Mouse (Mus musculus) liver, embryonic 12.5 days (tissue): ENCODE data around the gene Igfbp6. TPM values are rescaled to one million over a fixed set of nuclear protein-coding genes. Genes with fewer than 3 reads are reported as not detected.

Source experiments
- ATAC-seq: fragments of 200-750 bp; cut with Nextera tagmentation; 2 replicates; pipeline ENCODE4 v1.8.0; 2017; ENCODE audit warnings: moderate number of reproducible peaks, mild to moderate bottlenecking, moderate library complexity
- H3K27ac ChIP-seq: fragments of 300-500 bp; sonication (generic); 2 replicates; pipeline ENCODE4 v1.5.1; 2016; ENCODE audit warnings: mild to moderate bottlenecking
- H3K27me3 ChIP-seq: fragments of 300-500 bp; sonication (generic); replicated peaks from 2 replicates; pipeline ENCODE4 v1.6.1; 2016; ENCODE audit warnings: mild to moderate bottlenecking, moderate library complexity
- H3K36me3 ChIP-seq: fragments of 300-500 bp; sonication (generic); 2 replicates; pipeline ENCODE4 v1.6.1; 2016; ENCODE audit warnings: mild to moderate bottlenecking, moderate library complexity
- H3K4me1 ChIP-seq: fragments of 300-500 bp; sonication (generic); 2 replicates; pipeline ENCODE4 v1.6.1; 2016
- H3K4me2 ChIP-seq: fragments of 300-500 bp; sonication (generic); 2 replicates; pipeline ENCODE4 v1.6.1; 2016; ENCODE audit warnings: mild to moderate bottlenecking, moderate library complexity
- H3K4me3 ChIP-seq: fragments of 300-500 bp; sonication (generic); 2 replicates; pipeline ENCODE4 v1.5.1; 2016; ENCODE audit warnings: mild to moderate bottlenecking, moderate library complexity
- H3K9ac ChIP-seq: fragments of 300-500 bp; sonication (generic); 2 replicates; pipeline ENCODE4 v1.6.1; 2016; ENCODE audit warnings: mild to moderate bottlenecking, moderate library complexity
- H3K9me3 ChIP-seq: fragments of 300-500 bp; sonication (generic); replicated peaks from 2 replicates; pipeline ENCODE4 v1.6.1; 2016; ENCODE audit warnings: mild to moderate bottlenecking, moderate library complexity
- WGBS: fragments of 180-500 bp; shearing (Covaris S2); methylation state at CpG from one replicate; pipeline ENCODE4 v1.1.7; 2016; ENCODE audit not compliant: insufficient replicate concordance; 5-methylcytosine and 5-hydroxymethylcytosine counted together
- polyA plus RNA-seq: library from polyadenylated mRNA; unstranded; fragments of >200 nt; fragmentation: Nextera tagmentation; extraction: Ambion mirVana; gene quantifications from 2 replicates; pipeline ENCODE4 v1.2.1, GENCODE M21; 2016

The Igfbp6 gene
- polyA plus RNA-seq, 1 experiment from 2014 or later = 0.72 TPM

GRCm38 (mm10) chr15:102169064-102169463, 24.9 kb downstream of the Igfbp6 start:
- ATAC-seq = no peak
- Histone ChIP-seq H3K9me3 (no peaks in the 10 kb centered on the region), H3K9ac (no peak overlapping the region), H3K4me2 (no peak overlapping the region), H3K27ac (no peak overlapping the region), H3K4me3 (no peak overlapping the region), H3K27me3 (no peaks in the 10 kb centered on the region), H3K4me1 (no peaks in the 10 kb centered on the region), H3K36me3 (no peaks in the 10 kb centered on the region)
- 61% methylated on average over 2 of the region's 2 CpGs for WGBS

- WGBS = 60% methylated on average over 3 of the region's 3 CpGs
- Histone ChIP-seq H3K27me3 (no peaks in the 10 kb centered on the region), H3K4me2 (no peak overlapping the region), H3K9ac (no peak overlapping the region), H3K36me3 (no peaks in the 10 kb centered on the region), H3K9me3 (no peaks in the 10 kb centered on the region), H3K27ac (no peak overlapping the region), H3K4me1 (peaks cover 14% of the 10 kb centered on the region; the same call in 1 of the 2 replicates), H3K4me3 (no peak overlapping the region)
- no peak for ATAC-seq
Measured at GRCm38 (mm10) chr15:102173581-102173980, 29.4 kb downstream of the Igfbp6 start.

GRCm38 (mm10) chr15:102175736-102176319, 31.7 kb downstream of the Igfbp6 start:
- no peak overlapping the region for H3K4me3 ChIP-seq
- H3K4me1 ChIP-seq = peaks cover 14% of the 10 kb centered on the region; the same call in 1 of the 2 replicates
- H3K27ac ChIP-seq = no peak overlapping the region
- H3K9ac ChIP-seq = no peak overlapping the region
- no peak overlapping the region for H3K4me2 ChIP-seq
- H3K9me3 ChIP-seq = no peaks in the 10 kb centered on the region
- H3K27me3 ChIP-seq = no peaks in the 10 kb centered on the region
- no peak for ATAC-seq
- H3K36me3 ChIP-seq = peaks cover 10% of the 10 kb centered on the region
- WGBS = 74% methylated on average over 16 of the region's 16 CpGs

- 51% methylated on average over 7 of the region's 7 CpGs for WGBS
- Histone ChIP-seq H3K27me3 (no peaks in the 10 kb centered on the region), H3K9ac (no peak overlapping the region), H3K4me2 (no peak overlapping the region), H3K27ac (no peak overlapping the region), H3K4me3 (no peak overlapping the region), H3K36me3 (peaks cover 10% of the 10 kb centered on the region), H3K9me3 (no peaks in the 10 kb centered on the region), H3K4me1 (peaks cover 14% of the 10 kb centered on the region; the same call in 1 of the 2 replicates)
- ATAC-seq = peak; percentile 64
Measured at GRCm38 (mm10) chr15:102176571-102177316, 32.6 kb downstream of the Igfbp6 start.

GRCm38 (mm10) chr15:102177417-102177816, 33.3 kb downstream of the Igfbp6 start:
- 0 out of 2 replicates have a peak, but pooled peaks have one; percentile 19 for ATAC-seq
- H3K9ac ChIP-seq = no peak overlapping the region
- H3K27me3 ChIP-seq = no peaks in the 10 kb centered on the region
- no peak overlapping the region for H3K4me2 ChIP-seq
- H3K36me3 ChIP-seq = peaks cover 10% of the 10 kb centered on the region
- 78% methylated on average over 8 of the region's 8 CpGs for WGBS
- H3K4me1 ChIP-seq = peaks cover 14% of the 10 kb centered on the region; the same call in 1 of the 2 replicates
- no peak overlapping the region for H3K4me3 ChIP-seq
- H3K27ac ChIP-seq = no peak overlapping the region
- no peaks in the 10 kb centered on the region for H3K9me3 ChIP-seq

GRCm38 (mm10) chr15:102178279-102178678, 34.1 kb downstream of the Igfbp6 start:
- Histone ChIP-seq H3K27ac (no peak overlapping the region), H3K4me2 (no peak overlapping the region), H3K4me1 (peaks cover 14% of the 10 kb centered on the region; the same call in 1 of the 2 replicates), H3K27me3 (no peaks in the 10 kb centered on the region), H3K36me3 (peaks cover 10% of the 10 kb centered on the region), H3K9me3 (no peaks in the 10 kb centered on the region), H3K9ac (no peak overlapping the region), H3K4me3 (no peak overlapping the region)
- 7% methylated on average over 6 of the region's 6 CpGs for WGBS
- no peak for ATAC-seq

- no peak overlapping the region for H3K27ac ChIP-seq
- ATAC-seq = no peak
Measured at GRCm38 (mm10) chr15:102179106-102179505, 34.9 kb downstream of the Igfbp6 start.

GRCm38 (mm10) chr15:102179924-102180323, 35.8 kb downstream of the Igfbp6 start:
- ATAC-seq = no peak
- H3K4me3 ChIP-seq = no peak overlapping the region
- H3K9ac ChIP-seq = no peak overlapping the region
- peaks cover 10% of the 10 kb centered on the region for H3K36me3 ChIP-seq
- H3K9me3 ChIP-seq = no peaks in the 10 kb centered on the region
- peaks cover 14% of the 10 kb centered on the region; the same call in 1 of the 2 replicates for H3K4me1 ChIP-seq
- H3K27me3 ChIP-seq = no peaks in the 10 kb centered on the region
- 82% methylated on average over 14 of the region's 14 CpGs for WGBS
- no peak overlapping the region for H3K4me2 ChIP-seq
- H3K27ac ChIP-seq = no peak overlapping the region

More at GRCm38 (mm10) chr15:102179106-102179505, 34.9 kb downstream of the Igfbp6 start:
- WGBS = 65% methylated on average over 9 of the region's 9 CpGs
- H3K9me3 ChIP-seq = no peaks in the 10 kb centered on the region
- H3K27me3 ChIP-seq = no peaks in the 10 kb centered on the region
- no peak overlapping the region for H3K4me3 ChIP-seq
- H3K4me1 ChIP-seq = peaks cover 14% of the 10 kb centered on the region; the same call in 1 of the 2 replicates
- peaks cover 10% of the 10 kb centered on the region for H3K36me3 ChIP-seq
- no peak overlapping the region for H3K4me2 ChIP-seq
- no peak overlapping the region for H3K9ac ChIP-seq

GRCm38 (mm10) chr15:102183076-102183475, 38.9 kb downstream of the Igfbp6 start:
- no peak overlapping the region for H3K9ac ChIP-seq
- peaks cover 13% of the 10 kb centered on the region for H3K36me3 ChIP-seq
- H3K4me3 ChIP-seq = no peak overlapping the region
- H3K27ac ChIP-seq = no peak overlapping the region
- H3K9me3 ChIP-seq = no peaks in the 10 kb centered on the region
- peaks cover 7% of the 10 kb centered on the region; the same call in 1 of the 2 replicates for H3K4me1 ChIP-seq
- 57% methylated on average over 3 of the region's 3 CpGs for WGBS
- H3K27me3 ChIP-seq = no peaks in the 10 kb centered on the region
- H3K4me2 ChIP-seq = no peak overlapping the region
- ATAC-seq = no peak

- no peaks in the 10 kb centered on the region for H3K9me3 ChIP-seq
- H3K27ac ChIP-seq = peak overlapping the region; percentile 60; the same call in 1 of the 2 replicates
- H3K4me3 ChIP-seq = no peak overlapping the region
- peak; percentile 45 for ATAC-seq
- peaks cover 16% of the 10 kb centered on the region; the same call in 1 of the 2 replicates for H3K27me3 ChIP-seq
- peaks cover 3% of the 10 kb centered on the region for H3K36me3 ChIP-seq
- peaks cover 16% of the 10 kb centered on the region; the same call in 1 of the 2 replicates for H3K4me1 ChIP-seq
- 74% methylated on average over 11 of the region's 11 CpGs for WGBS
- H3K4me2 ChIP-seq = no peak overlapping the region
- no peak overlapping the region for H3K9ac ChIP-seq
Measured at GRCm38 (mm10) chr15:102186239-102186638, 42.1 kb downstream of the Igfbp6 start.

- Histone ChIP-seq H3K27ac (no peak overlapping the region), H3K4me3 (no peak overlapping the region), H3K9me3 (no peaks in the 10 kb centered on the region), H3K27me3 (peaks cover 21% of the 10 kb centered on the region), H3K36me3 (peaks cover 3% of the 10 kb centered on the region), H3K4me1 (peaks cover 24% of the 10 kb centered on the region), H3K4me2 (no peak overlapping the region), H3K9ac (no peak overlapping the region)
- ATAC-seq = no peak
- 79% methylated on average over 10 of the region's 10 CpGs for WGBS
Measured at GRCm38 (mm10) chr15:102188096-102188495, 43.9 kb downstream of the Igfbp6 start.

- Histone ChIP-seq H3K4me2 (no peak overlapping the region), H3K9ac (no peak overlapping the region), H3K27me3 (peaks cover 21% of the 10 kb centered on the region), H3K4me3 (no peak overlapping the region), H3K4me1 (peaks cover 27% of the 10 kb centered on the region), H3K9me3 (no peaks in the 10 kb centered on the region), H3K27ac (no peak overlapping the region), H3K36me3 (peaks cover 3% of the 10 kb centered on the region)
- ATAC-seq = no peak
- WGBS = 50% methylated on average over 6 of the region's 6 CpGs
Measured at GRCm38 (mm10) chr15:102188883-102189282, 44.7 kb downstream of the Igfbp6 start.
